Mouse (Mus musculus) erythroblast, embryonic 14.5 days (primary cell): ENCODE results near the gene Dtnb.

Experiments used
- GATA1 ChIP-seq: IDR thresholded peaks from 2 replicates; pipeline ENCODE4 v1.6.1; 2012; ENCODE audit warnings: low read length, inconsistent platforms, mixed read lengths
- TAL1 ChIP-seq: IDR thresholded peaks from 3 replicates; pipeline ENCODE4 v1.6.1; 2012; ENCODE audit warnings: low read length, inconsistent platforms, mixed read lengths

DNA sequence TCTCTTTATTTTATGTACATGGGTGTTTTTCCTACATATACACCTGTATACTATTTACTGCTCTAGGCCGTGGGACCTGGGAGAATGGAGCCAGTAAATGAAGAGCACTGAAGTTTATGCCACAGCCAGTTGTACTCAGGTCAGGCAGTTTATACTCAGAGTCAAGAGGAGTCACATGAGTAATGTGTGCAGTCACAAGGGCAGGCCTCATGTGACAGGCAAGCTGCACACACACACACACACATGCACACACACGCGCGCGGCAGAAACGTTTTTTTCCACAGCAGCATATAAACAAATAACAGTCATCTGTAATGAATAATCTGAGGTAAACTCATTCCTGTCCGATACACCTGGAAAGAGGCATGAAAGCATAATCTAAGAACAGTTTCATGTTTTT is 164.8 kb downstream of the Dtnb start:
- TF ChIP-seq GATA1: no peak
- no peak for TF ChIP-seq TAL1
